In genomic region chr7:6186176-6186575, GRCm38 (mm10) we compare ENCODE assay signal across 31 mouse cellular contexts. TPM values are rescaled to one million over a fixed set of nuclear protein-coding genes. Genes with fewer than 3 reads are reported as not detected.
DNase-seq lines count a peak whose midpoint lies in the region; ATAC-seq and TF ChIP-seq lines count a peak whose summit lies in the region.
"Had no signal": no experiment of that assay in that cellular context is flagged by ENCODE, and none has a peak within 500 bp of the region (broad histone marks: within the 10 kb centered on the region; RNA-seq: fewer than 3 reads in every experiment).

No protein-coding gene starts in this region.

- H3K27ac ChIP-seq in embryonic fibroblast, embryonic 13.5 days (ENCODE audit: insufficient read depth, low read length): peak overlapping the region; percentile 84; the same call in 1 of the 2 replicates
- H3K27ac ChIP-seq: embryonic facial prominence, embryonic 12.5 days; embryonic facial prominence, embryonic 15.5 days; forebrain, embryonic 12.5 days; forebrain, embryonic 15.5 days; hindbrain, embryonic 10.5 days; hindbrain, embryonic 13.5 days had no signal

- TF ChIP-seq POLR2A in embryonic fibroblast, embryonic 13.5 days (IDR thresholded peaks at IDR 0.05; ENCODE audit: low read depth, low read length): no peak

- H3K4me1 ChIP-seq in embryonic fibroblast, embryonic 13.5 days (ENCODE audit: control insufficient read depth, insufficient read depth, low read length): peaks cover 4% of the 10 kb centered on the region; the same call in 1 of the 2 replicates
- H3K4me1 ChIP-seq: embryonic facial prominence, embryonic 12.5 days; embryonic facial prominence, embryonic 15.5 days; forebrain, embryonic 15.5 days; hindbrain, embryonic 13.5 days had no signal

- TF ChIP-seq CTCF in embryonic fibroblast, embryonic 13.5 days (IDR thresholded peaks at IDR 0.05; ENCODE audit: borderline replicate concordance, insufficient read depth, low read length): no peak

- ATAC-seq in cerebellum, adult (ENCODE audit: insufficient number of reproducible peaks, low FRiP score, low TSS enrichment): no peak
- ATAC-seq: CD4-positive, CD25-positive, alpha-beta regulatory T cell, adult 4 months; forebrain, embryonic 15.5 days; hindbrain, embryonic 16.5 days had no signal

- DNase-seq in cerebellum, adult 9-11 months: peak; percentile 13
- DNase-seq in kidney, adult 8-10 months: peak; percentile 40 to 63
- no peak for DNase-seq in kidney, postnatal 25 days
- DNase-seq in layer of hippocampus, adult 8-10 months (ENCODE audit: low spot score in 2 of 2): no peak
- DNase-seq: adrenal gland, adult 2 months; adrenal gland, postnatal 14 days; cerebellum, adult 8-10 months; cerebellum, postnatal 25 days; gastrocnemius, postnatal 25 days; heart, adult 18-20 months; heart, postnatal 10 days; heart, postnatal 36 days had no signal

- no peak overlapping the region for H3K4me3 ChIP-seq in embryonic fibroblast, embryonic 13.5 days (ENCODE audit: insufficient read depth, low read length)
- H3K4me3 ChIP-seq: embryonic facial prominence, embryonic 12.5 days; embryonic facial prominence, embryonic 15.5 days; erythroblast, embryonic 14.5 days; forebrain, embryonic 12.5 days; forebrain, embryonic 15.5 days; heart, embryonic 12.5 days; heart, embryonic 15.5 days; hindbrain, embryonic 10.5 days; hindbrain, embryonic 13.5 days had no signal

RNA-seq across cellular contexts. Expression of gene Galp, which starts 10.7 kb away (rescaled TPM):
- not detected in 2 replicates for polyA plus RNA-seq in embryonic fibroblast, embryonic 13.5 days (2011; ENCODE audit: insufficient read length, low read depth, missing spikeins)
- total RNA-seq in layer of hippocampus, adult 8-10 months (2022): not detected
- total RNA-seq: adrenal gland, adult 2 months; adrenal gland, postnatal 14 days; adrenal gland, postnatal 4 days; common myeloid progenitor, adult 5-6 weeks; gastrocnemius, adult 8-10 months; gastrocnemius, postnatal 25 days; heart, adult 18-20 months; heart, postnatal 10 days; heart, postnatal 36 days; MEL had no signal
- polyA plus RNA-seq: adrenal gland, adult 2 months; C2C12; CD4-positive, CD25-positive, alpha-beta regulatory T cell, adult 4 months; embryonic facial prominence, embryonic 12.5 days; embryonic facial prominence, embryonic 15.5 days; erythroblast, embryonic 14.5 days; forebrain, embryonic 12.5 days; forebrain, embryonic 15.5 days; gonadal fat pad, adult 2 months; heart, embryonic 12.5 days; heart, embryonic 15.5 days; hindbrain, embryonic 10.5 days; hindbrain, embryonic 13.5 days; hindbrain, embryonic 16.5 days had no signal

RNA-seq across cellular contexts. Expression of gene Zfp444, which starts 14.2 kb away (rescaled TPM):
- 15.2 and 20.9 TPM in 2 replicates for polyA plus RNA-seq in embryonic fibroblast, embryonic 13.5 days (2011; ENCODE audit: insufficient read length, low read depth, missing spikeins)
- total RNA-seq in layer of hippocampus, adult 8-10 months (2022): 10 to 100 TPM; 45.2 to 59.5 (median 54.9) TPM

RNA-seq across cellular contexts. Expression of gene Zfp787, which starts 30.4 kb away (rescaled TPM):
- 14.2 and 19.0 TPM in 2 replicates for polyA plus RNA-seq in embryonic fibroblast, embryonic 13.5 days (2011; ENCODE audit: insufficient read length, low read depth, missing spikeins)
- total RNA-seq in layer of hippocampus, adult 8-10 months (2022): 10 to 100 TPM; 22.1 to 29.3 (median 27.7) TPM

RNA-seq across cellular contexts. Expression of gene Zscan5b, which starts 35.9 kb away (rescaled TPM):
- not detected in 2 replicates for polyA plus RNA-seq in embryonic fibroblast, embryonic 13.5 days (2011; ENCODE audit: insufficient read length, low read depth, missing spikeins)
- total RNA-seq in layer of hippocampus, adult 8-10 months (2022): not detected
- total RNA-seq: adrenal gland, adult 2 months; adrenal gland, postnatal 14 days; adrenal gland, postnatal 4 days; common myeloid progenitor, adult 5-6 weeks; gastrocnemius, adult 8-10 months; gastrocnemius, postnatal 25 days; heart, adult 18-20 months; heart, postnatal 10 days; heart, postnatal 36 days; MEL had no signal
- polyA plus RNA-seq: adrenal gland, adult 2 months; C2C12; CD4-positive, CD25-positive, alpha-beta regulatory T cell, adult 4 months; embryonic facial prominence, embryonic 12.5 days; embryonic facial prominence, embryonic 15.5 days; erythroblast, embryonic 14.5 days; forebrain, embryonic 12.5 days; forebrain, embryonic 15.5 days; gonadal fat pad, adult 2 months; heart, embryonic 12.5 days; heart, embryonic 15.5 days; hindbrain, embryonic 10.5 days; hindbrain, embryonic 13.5 days; hindbrain, embryonic 16.5 days had no signal

Comparison
In these comparisons a context has a peak if more than half of its experiments do, and no peak if none do; other contexts are left out.
1. DNase-seq: peak in cerebellum, adult 9-11 months (single experiment) and kidney, adult 8-10 months (2 of 2); none in kidney, postnatal 25 days (0 of 2) and layer of hippocampus, adult 8-10 months (0 of 2).